Mouse (Mus musculus) spleen, adult 18-20 months (tissue): ENCODE data around the gene Dop1b.
"Not testable (repeated sequence)": the region's sequence is repeated elsewhere in the genome, so short reads cannot be mapped to it uniquely, and the experiment has no call there.

Source experiments
- DNase-seq, 2 experiments: peaks; one replicate each; pipeline ENCODE4 v3.0.0; 2022; ENCODE audit warnings: mixed read lengths in 2 of 2

Gene Dop1b

DNA sequence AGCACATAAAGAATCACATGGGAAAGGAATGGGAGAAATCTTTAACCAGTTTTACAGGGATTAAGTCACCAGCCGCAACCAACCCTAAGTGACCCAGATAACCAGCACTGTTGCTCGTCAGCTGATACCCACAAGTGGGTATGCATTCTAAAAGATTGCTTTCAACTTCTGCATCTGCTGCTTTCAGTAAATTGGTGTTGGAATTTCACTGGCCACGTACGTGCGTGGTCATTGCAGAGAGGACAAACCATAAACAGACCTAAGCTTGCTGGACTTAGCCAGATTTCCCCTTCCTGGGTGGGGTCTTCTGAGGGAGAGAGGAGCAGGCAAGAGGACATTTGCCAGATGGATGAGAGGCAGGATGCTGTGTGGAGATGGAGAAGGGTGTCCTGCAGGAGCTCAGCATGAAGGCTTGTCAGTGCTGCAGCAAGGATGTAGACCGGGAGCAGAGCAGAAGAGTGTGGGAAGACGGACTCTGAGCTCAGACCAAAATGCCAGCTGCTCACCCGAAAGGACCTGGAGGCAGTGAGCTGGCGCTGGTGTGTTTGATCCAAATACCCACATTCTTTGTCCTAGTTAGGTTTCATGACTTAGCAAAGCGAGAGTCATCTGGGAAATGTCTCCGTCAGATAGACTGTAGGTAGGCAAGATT is 86.3 kb downstream of the Dop1b start:
- no peak for DNase-seq

DNA sequence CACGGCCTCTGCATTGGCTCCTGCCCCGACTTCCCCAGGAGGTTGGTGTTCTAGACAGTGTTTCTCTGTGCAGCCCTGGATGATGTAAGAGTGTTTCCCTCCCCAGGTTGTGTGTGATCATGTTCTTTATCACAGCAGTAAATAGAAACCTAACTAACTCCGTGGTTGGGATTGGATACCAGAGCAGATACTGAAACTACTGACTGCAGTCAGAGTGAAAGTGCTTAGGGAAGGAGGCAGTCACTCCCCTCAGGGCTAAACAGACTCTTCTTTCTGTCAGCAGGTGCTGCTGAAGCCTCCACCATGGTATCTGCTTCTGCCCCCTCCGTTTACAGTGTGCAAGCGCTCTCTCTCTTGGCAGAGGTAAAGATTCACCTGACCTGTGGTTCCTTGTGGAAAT is 86.9 kb downstream of the Dop1b start:
- no peak for DNase-seq

DNA sequence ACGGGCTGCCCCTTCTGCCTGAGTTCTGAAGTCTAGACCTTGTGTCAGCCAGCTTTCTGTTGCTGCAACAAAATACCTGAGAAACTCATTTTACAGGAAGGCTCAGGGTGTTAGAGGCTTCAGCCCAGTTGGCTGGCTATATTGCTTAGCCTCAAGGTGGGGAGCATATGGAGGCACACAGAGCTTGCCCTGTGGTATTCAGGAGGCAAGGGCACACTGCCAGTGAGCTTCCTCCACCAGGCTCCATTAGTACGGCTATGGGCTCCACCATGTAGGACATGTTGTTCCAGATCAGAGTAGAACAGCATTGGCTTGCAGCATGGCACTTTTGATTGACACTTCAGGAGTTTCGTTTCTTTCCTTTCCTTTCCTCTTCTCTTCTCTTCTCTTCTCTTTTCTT is 87.4 kb downstream of the Dop1b start:
- DNase-seq = no peak

GRCm38 (mm10) chr16:93799936-93800335 is 88.2 kb downstream of the Dop1b start:
- no peak for DNase-seq

- DNase-seq = peak in 1 of 2 experiments; percentile 31
Observed at GRCm38 (mm10) chr16:93807167-93807566, 95.5 kb downstream of the Dop1b start.

DNA sequence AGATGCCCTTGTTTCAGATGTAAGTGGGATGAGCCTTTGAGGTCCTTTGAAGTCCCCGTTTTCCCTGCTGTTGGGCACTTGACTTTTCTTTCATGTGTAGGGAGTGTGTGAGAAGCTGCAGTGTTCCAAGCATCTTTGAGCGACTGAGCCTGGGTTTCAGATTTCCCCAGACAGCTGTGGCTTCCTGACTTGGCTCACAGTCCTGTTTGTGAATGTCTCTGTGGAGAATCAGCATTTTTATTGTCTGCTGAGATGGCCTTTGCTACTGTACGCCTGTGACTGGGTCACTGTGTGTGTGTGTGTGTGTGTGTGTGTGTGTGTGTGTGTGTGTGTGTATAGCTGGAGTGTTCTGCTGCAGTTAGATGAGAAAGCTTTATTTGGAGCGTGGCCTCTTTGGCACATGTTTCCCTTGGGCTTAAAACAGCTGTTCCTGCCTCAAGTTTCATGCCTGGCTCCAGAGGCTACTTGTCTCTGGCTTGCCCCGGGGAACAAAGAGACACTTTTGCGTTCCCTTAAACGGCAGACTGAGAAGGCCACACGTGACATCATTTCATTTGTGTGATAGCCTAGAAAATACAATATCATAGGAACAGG is 96.4 kb downstream of the Dop1b start:
- DNase-seq = no peak

GRCm38 (mm10) chr16:93815856-93816736 is 104.4 kb downstream of the Dop1b start:
- DNase-seq = peak; percentile 78 to 82

GRCm38 (mm10) chr16:93816861-93817260 is 105.2 kb downstream of the Dop1b start:
- no peak for DNase-seq

DNA sequence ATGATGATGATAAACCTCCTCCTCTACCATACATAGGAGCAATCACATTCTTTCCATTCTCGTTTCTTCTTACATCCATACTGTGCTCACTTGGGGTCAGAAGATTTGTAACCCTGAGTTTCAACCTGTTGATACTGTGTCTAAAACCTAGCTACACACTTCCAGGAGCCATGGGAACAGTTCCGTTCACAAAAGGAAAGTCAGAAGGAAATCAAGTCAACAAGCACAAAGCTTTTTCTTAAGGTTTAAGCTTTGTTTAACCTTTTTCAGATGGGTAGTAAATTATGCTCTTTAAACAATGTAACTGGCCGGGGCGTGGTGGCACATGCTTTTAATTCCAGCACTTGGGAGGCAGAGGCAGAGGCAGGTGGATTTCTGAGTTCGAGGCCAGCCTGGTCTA is 105.7 kb downstream of the Dop1b start:
- no peak for DNase-seq

GRCm38 (mm10) chr16:93818691-93819324 is 107.1 kb downstream of the Dop1b start:
- peak; percentile 9 to 32 for DNase-seq

GRCm38 (mm10) chr16:93819325-93819696 is 107.6 kb downstream of the Dop1b start:
- no peak for DNase-seq

GRCm38 (mm10) chr16:93820040-93820439 is 108.3 kb downstream of the Dop1b start:
- no peak for DNase-seq

- no peak for DNase-seq
Observed at GRCm38 (mm10) chr16:93821706-93822105, 110.0 kb downstream of the Dop1b start.

- not testable (repeated sequence) for DNase-seq
Observed at GRCm38 (mm10) chr16:93822433-93823225, 110.9 kb downstream of the Dop1b start.

- DNase-seq = no peak
Observed at GRCm38 (mm10) chr16:93824799-93825198, 113.1 kb downstream of the Dop1b start.

GRCm38 (mm10) chr16:93825463-93825862 is 113.8 kb downstream of the Dop1b start:
- DNase-seq = no peak

GRCm38 (mm10) chr16:93826054-93826453 is 114.3 kb downstream of the Dop1b start:
- DNase-seq = no peak

DNA sequence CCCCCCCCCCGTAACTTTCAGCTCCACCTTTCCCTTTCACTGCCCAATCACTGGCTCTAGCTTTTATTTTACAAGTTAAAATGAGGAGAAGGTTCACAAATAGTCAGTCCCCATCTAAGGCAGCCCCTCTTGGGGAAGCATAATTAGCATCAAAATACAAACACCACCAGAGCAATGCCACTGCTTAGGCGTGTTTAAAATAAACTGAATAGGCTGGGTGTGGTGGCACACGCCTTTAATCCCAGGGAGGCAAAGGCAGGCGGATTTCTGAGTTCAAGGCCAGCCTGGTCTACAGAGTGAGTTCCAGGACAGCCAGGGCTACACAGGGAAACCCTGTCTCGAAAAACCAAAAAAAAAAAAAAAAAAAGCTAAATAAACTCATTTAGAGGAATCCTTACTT is 114.8 kb downstream of the Dop1b start:
- DNase-seq = not testable (repeated sequence)

- no peak for DNase-seq
Observed at GRCm38 (mm10) chr16:93826909-93827308, 115.2 kb downstream of the Dop1b start.

- no peak for DNase-seq
Observed at GRCm38 (mm10) chr16:93829526-93829925, 117.8 kb downstream of the Dop1b start.

DNA sequence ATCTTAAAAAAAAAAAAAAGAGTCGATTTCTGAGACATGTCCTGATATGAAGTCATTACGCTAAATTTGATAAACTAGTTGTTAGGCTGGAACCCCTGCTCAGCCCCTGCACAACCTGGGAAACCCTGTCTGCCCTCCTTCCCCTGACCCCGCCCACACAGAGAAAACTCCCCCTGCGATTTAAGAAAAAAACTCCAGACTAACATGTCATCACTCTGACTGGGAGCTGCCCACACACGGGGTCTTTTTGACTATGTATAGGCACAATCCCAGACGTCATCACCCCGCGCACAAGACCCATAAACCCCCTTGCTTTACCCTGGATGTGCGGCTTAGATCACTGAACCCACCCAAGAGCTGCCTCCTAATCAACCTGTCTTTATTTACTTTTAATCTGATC is 118.4 kb downstream of the Dop1b start:
- no peak for DNase-seq

DNA sequence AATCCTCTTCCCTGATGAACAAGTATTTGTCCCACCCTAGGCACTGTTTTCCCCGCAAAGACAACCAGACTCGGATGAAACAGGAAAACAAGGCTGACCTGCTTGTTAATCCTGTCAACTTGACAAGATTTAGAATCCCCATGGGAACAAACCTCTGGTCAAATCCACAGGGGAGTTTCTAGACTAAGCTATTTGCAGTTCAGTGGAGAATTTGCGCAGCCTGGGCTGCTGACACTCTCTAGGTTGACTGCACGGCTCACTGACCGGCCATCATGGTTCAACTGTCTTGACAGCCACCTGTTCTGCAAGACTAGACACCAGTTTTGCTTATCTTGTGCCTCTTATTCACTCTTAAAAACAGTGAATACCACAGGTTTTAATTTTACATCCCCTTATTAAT is 119.2 kb downstream of the Dop1b start:
- peak in 1 of 2 experiments; percentile 27 for DNase-seq
